7 mouse cellular contexts compared by ENCODE assay signal in genomic region chr1:167284837-167285319, GRCm38 (mm10). TPM values are rescaled to one million over a fixed set of nuclear protein-coding genes. Genes with fewer than 3 reads are reported as not detected.
A peak's percentile ranks its signal among the peaks of the same experiment; 100 is the strongest.
DNase-seq lines count a peak whose midpoint lies in the region; ATAC-seq and TF ChIP-seq lines count a peak whose summit lies in the region.

No protein-coding gene starts in this region.

- peaks cover 40% of the 10 kb centered on the region for H3K4me1 ChIP-seq in embryonic facial prominence, embryonic 10.5 days
- peaks cover 16% of the 10 kb centered on the region; the same call in 1 of the 2 replicates for H3K4me1 ChIP-seq in limb, embryonic 14.5 days (ENCODE audit: control insufficient read depth, insufficient read depth, low read length)
- peaks cover 24% of the 10 kb centered on the region for H3K4me1 ChIP-seq in midbrain, embryonic 16.5 days (ENCODE audit: control insufficient read depth, insufficient read depth, low read length)
- peaks cover 3% of the 10 kb centered on the region; the same call in 1 of the 2 replicates for H3K4me1 ChIP-seq in spleen, adult 2 months (ENCODE audit: control insufficient read depth, insufficient read depth, insufficient read length)

- TF ChIP-seq POLR2A in limb, embryonic 14.5 days (IDR thresholded peaks at IDR 0.05; ENCODE audit: borderline replicate concordance, extremely low read depth, insufficient read depth, insufficient read length): 0 out of 2 replicates have a peak, but pooled peaks have one; percentile 55
- no peak for TF ChIP-seq POLR2A in spleen, adult 2 months (IDR thresholded peaks at IDR 0.05; ENCODE audit: low read depth, low read length)

- peaks cover 8% of the 10 kb centered on the region for H3K36me3 ChIP-seq in embryonic facial prominence, embryonic 10.5 days (replicated peaks)
- no peaks in the 10 kb centered on the region for H3K36me3 ChIP-seq in limb, embryonic 14.5 days (ENCODE audit: control insufficient read depth, insufficient read depth, low read length)
- H3K36me3 ChIP-seq in midbrain, embryonic 16.5 days (ENCODE audit: control insufficient read depth, insufficient read depth, low read length): no peaks in the 10 kb centered on the region
- no peaks in the 10 kb centered on the region for H3K36me3 ChIP-seq in spleen, adult 2 months (ENCODE audit: control insufficient read depth, insufficient read depth, low read length)

- DNase-seq in adrenal gland, postnatal 10 days: peak; percentile 95
- peak; percentile 96 for DNase-seq in embryonic facial prominence, embryonic 10.5 days (ENCODE audit: low spot score)
- DNase-seq in heart, adult 11 months: peak; percentile 99
- peak; percentile 89 for DNase-seq in kidney, adult 18-20 months
- peak; percentile 81 for DNase-seq in limb, embryonic 14.5 days (ENCODE audit: low spot score)
- peak in 1 of 2 experiments; percentile 67 for DNase-seq in spleen, adult 2 months (ENCODE audit: low read depth in 1 of 2, low spot score in 2 of 2)

- no peak for TF ChIP-seq CTCF in spleen, adult 2 months (IDR thresholded peaks at IDR 0.05; ENCODE audit: extremely low read depth, insufficient read depth, insufficient read length, insufficient replicate concordance)

- H3K27ac ChIP-seq in embryonic facial prominence, embryonic 10.5 days (replicated peaks): peak overlapping the region; percentile 99
- peak overlapping the region; percentile 90 for H3K27ac ChIP-seq in limb, embryonic 14.5 days (replicated peaks; ENCODE audit: low read depth, low read length)
- peak overlapping the region; percentile 98 for H3K27ac ChIP-seq in midbrain, embryonic 16.5 days (ENCODE audit: low read length)
- peak overlapping the region; percentile 67 for H3K27ac ChIP-seq in spleen, adult 2 months (ENCODE audit: insufficient read depth, low read length)

- H3K27me3 ChIP-seq in embryonic facial prominence, embryonic 10.5 days (replicated peaks; ENCODE audit: low read depth, poor library complexity, severe bottlenecking): peaks cover 32% of the 10 kb centered on the region
- 0 out of 2 replicates have a peak, but pooled peaks cover 5% of the 10 kb centered on the region for H3K27me3 ChIP-seq in limb, embryonic 14.5 days (ENCODE audit: control insufficient read depth, insufficient read depth, low read length)
- H3K27me3 ChIP-seq in midbrain, embryonic 16.5 days (ENCODE audit: control insufficient read depth, insufficient read depth, low read depth, low read length): no peaks in the 10 kb centered on the region
- no peaks in the 10 kb centered on the region; the same call in 1 of the 2 replicates for H3K27me3 ChIP-seq in spleen, adult 2 months (ENCODE audit: control insufficient read depth, insufficient read depth, low read length)

- peak; percentile 89 for ATAC-seq in limb, embryonic 14.5 days (ENCODE audit: low FRiP score, low read depth)
- ATAC-seq in midbrain, embryonic 16.5 days: peak; percentile 91

- no peaks in the 10 kb centered on the region for H3K9me3 ChIP-seq in embryonic facial prominence, embryonic 10.5 days
- H3K9me3 ChIP-seq in limb, embryonic 14.5 days (ENCODE audit: control insufficient read depth, low read length): no peaks in the 10 kb centered on the region
- H3K9me3 ChIP-seq in midbrain, embryonic 16.5 days (replicated peaks; ENCODE audit: control insufficient read depth, low read length, poor library complexity, severe bottlenecking): no peaks in the 10 kb centered on the region

- peak overlapping the region; percentile 86 for H3K4me2 ChIP-seq in limb, embryonic 14.5 days (replicated peaks; ENCODE audit: low read depth, low read length, severe bottlenecking)
- H3K4me2 ChIP-seq in midbrain, embryonic 16.5 days (ENCODE audit: low read length): peak overlapping the region; percentile 59

- H3K4me3 ChIP-seq in embryonic facial prominence, embryonic 10.5 days: peak overlapping the region; percentile 88
- H3K4me3 ChIP-seq in limb, embryonic 14.5 days (replicated peaks; ENCODE audit: low read length): peak overlapping the region; percentile 89
- peak overlapping the region; percentile 94 for H3K4me3 ChIP-seq in midbrain, embryonic 16.5 days (ENCODE audit: low read depth, low read length)
- peak overlapping the region; percentile 92 for H3K4me3 ChIP-seq in spleen, adult 2 months (ENCODE audit: extremely low read depth, insufficient read depth, insufficient read length)

- H3K9ac ChIP-seq in limb, embryonic 14.5 days (ENCODE audit: low read depth, low read length, severe bottlenecking): peak overlapping the region; percentile 84
- H3K9ac ChIP-seq in midbrain, embryonic 16.5 days (ENCODE audit: low read depth, low read length): peak overlapping the region; percentile 86

- under 1% methylated on average over 51 of the region's 51 CpGs for WGBS in embryonic facial prominence, embryonic 10.5 days
- 0% methylated on average over 24 of the region's 51 CpGs for WGBS in limb, embryonic 14.5 days
- under 1% methylated on average over 37 of the region's 51 CpGs for WGBS in midbrain, embryonic 16.5 days
- WGBS in spleen, adult 2 months: under 1% methylated on average over 48 of the region's 51 CpGs

RNA-seq across cellular contexts. Expression of gene Uck2, which starts 0.2 kb away (rescaled TPM):
- total RNA-seq in adrenal gland, postnatal 10 days (2021): 10 to 100 TPM; 51.6 to 53.4 TPM
- polyA plus RNA-seq in embryonic facial prominence, embryonic 10.5 days (2016; fragmentation: Nextera tagmentation; extraction: Ambion mirVana): 120 and 128 TPM in 2 replicates
- polyA plus RNA-seq in limb, embryonic 14.5 days (2012; rRNA removed): 42.5 and 45.7 TPM in 2 replicates
- polyA plus RNA-seq in limb, embryonic 14.5 days (2014; fragmentation: Nextera tagmentation; extraction: Ambion mirVana): 69.3 and 78.2 TPM in 2 replicates
- 48.9 and 52.3 TPM in 2 replicates for polyA plus RNA-seq in midbrain, embryonic 16.5 days (2015; fragmentation: Nextera tagmentation; extraction: Ambion mirVana)
- 15.1 and 20.1 TPM in 2 replicates for polyA plus RNA-seq in spleen, adult 2 months (2012; rRNA removed)

RNA-seq across cellular contexts. Expression of gene Tmco1, which starts 23.3 kb away (rescaled TPM):
- total RNA-seq in adrenal gland, postnatal 10 days (2021): 100 to 1,000 TPM; 107 to 109 TPM
- 65.4 and 65.7 TPM in 2 replicates for polyA plus RNA-seq in embryonic facial prominence, embryonic 10.5 days (2016; fragmentation: Nextera tagmentation; extraction: Ambion mirVana)
- 73.4 and 86.4 TPM in 2 replicates for polyA plus RNA-seq in limb, embryonic 14.5 days (2012; rRNA removed)
- 84.6 and 86.5 TPM in 2 replicates for polyA plus RNA-seq in limb, embryonic 14.5 days (2014; fragmentation: Nextera tagmentation; extraction: Ambion mirVana)
- polyA plus RNA-seq in midbrain, embryonic 16.5 days (2015; fragmentation: Nextera tagmentation; extraction: Ambion mirVana): 81.2 and 84.4 TPM in 2 replicates
- 13.6 and 17.5 TPM in 2 replicates for polyA plus RNA-seq in spleen, adult 2 months (2012; rRNA removed)
